Mouse (Mus musculus) adrenal gland, postnatal 36 days (tissue): ENCODE results near the gene Sv2b. TPM values are rescaled to one million over a fixed set of nuclear protein-coding genes. Genes with fewer than 3 reads are reported as not detected.
"Not testable (repeated sequence)": the region's sequence is repeated elsewhere in the genome, so short reads cannot be mapped to it uniquely, and the experiment has no call there.

Experiments used
- DNase-seq, 2 experiments: peaks; one replicate each; pipeline ENCODE4 v3.0.0; 2021; ENCODE audit warnings: mixed read lengths in 1 of 2
- total RNA-seq, 2 experiments: library from RNA; stranded (reverse); gene quantifications; 2 replicates each; pipeline ENCODE4 v1.2.3; 2021

Gene Sv2b
- total RNA-seq, 2 experiments from 2014 or later: 0.26 to 0.30 TPM

DNA sequence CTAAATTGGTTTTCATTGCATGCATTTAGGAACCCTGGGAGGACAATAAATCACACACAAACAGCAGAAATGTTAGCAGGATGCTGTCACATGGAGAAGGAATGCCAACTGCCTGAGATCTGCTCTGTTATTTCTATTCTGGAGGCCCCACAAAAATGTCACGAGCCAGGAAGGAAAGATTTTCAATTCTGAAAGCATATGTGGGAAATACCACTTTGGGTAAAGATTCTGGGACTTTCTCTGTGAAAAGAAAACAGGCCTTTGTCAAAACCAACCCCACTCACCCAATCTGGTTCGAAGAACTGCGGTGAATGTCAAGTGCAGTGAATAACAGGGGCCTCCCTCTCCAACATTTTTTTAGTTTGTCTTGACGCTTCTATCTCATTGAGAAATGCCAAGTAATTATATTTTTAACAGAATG, 99.8 kb downstream of the Sv2b start:
- DNase-seq: peak in 1 of 2 experiments; percentile 11

DNA sequence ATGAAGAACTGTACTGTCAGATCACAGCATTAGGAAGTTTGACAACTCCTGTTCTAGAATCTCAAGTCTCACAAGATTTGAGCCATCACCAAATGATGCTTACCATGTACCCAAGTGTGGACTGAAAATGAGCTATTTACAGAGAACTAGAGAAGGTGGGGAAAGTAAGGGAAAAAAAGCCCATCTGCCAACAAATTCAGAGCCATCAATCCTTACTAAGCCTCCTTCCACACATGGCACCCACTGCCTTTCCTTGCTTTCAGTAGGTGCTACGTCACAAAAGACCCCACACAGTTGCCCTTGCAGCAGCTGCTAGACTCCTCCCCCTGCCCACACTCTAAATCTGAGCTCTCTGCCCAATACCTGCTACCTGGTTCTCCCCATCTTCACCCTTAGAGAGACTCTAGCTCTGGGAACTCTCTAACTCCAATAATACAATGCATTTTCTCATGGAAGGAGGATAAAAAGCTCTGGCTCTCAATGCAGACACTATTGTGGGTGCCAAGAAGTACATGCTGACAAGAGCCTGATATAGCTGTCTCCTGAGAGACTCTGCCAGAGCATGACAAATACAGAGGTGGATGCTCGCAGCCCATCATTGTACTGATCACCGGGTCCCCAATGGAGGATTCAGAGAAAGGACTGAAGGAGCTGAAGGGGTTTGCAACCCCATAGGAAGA, 101.0 kb downstream of the Sv2b start:
- no peak for DNase-seq

DNA sequence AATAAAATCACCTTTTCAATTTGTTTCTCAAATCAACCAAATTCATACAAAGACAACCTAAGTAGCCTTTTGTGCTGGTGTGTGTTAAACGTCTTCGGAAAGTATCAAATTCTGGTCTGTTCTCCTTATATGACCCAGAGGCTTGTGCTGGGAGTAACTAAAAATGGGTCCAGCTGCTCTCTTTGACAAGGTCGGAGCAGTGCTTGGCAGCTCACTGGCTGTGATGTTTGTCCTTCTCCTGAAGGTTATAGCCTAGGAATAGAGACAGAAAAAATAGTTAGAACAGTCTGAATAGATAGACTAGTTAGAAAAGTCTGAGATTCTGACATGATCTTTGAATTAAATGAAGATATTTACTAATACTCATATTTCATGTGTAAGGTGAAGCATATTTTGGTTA, 102.4 kb downstream of the Sv2b start:
- peak; percentile 44 for DNase-seq

DNA sequence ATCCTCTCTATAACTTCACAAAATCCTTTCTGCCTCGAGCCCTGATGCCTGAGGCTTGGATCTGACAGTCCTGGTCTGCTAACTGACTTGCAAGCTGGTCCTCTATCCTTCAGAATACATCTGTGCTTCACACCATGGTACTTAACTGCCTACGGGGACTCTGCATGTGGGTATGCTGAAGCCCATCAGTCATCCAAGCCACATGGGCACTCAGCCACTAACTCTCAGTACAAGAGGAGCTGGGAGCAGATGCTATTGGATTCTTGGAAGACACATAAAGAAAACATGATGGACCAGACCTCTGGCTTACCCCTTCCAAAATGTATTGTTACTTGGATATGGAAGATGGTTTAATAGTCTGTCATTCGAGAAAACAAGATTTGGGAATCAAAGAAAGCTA, 103.7 kb downstream of the Sv2b start:
- no peak for DNase-seq

DNA sequence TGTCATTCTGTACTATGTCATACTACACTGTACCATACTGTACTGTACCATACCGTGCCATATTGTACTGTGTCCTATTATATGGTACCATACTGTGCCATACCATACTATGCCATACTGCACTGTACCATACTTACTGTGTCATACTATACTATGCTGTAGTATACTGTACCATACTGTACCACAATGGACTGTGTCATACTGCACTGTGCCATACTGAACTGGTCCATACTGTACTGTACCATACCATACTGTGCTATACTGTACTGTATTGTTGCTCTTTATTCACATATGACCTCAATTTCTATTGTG, 114.2 kb downstream of the Sv2b start:
- not testable (repeated sequence) for DNase-seq

DNA sequence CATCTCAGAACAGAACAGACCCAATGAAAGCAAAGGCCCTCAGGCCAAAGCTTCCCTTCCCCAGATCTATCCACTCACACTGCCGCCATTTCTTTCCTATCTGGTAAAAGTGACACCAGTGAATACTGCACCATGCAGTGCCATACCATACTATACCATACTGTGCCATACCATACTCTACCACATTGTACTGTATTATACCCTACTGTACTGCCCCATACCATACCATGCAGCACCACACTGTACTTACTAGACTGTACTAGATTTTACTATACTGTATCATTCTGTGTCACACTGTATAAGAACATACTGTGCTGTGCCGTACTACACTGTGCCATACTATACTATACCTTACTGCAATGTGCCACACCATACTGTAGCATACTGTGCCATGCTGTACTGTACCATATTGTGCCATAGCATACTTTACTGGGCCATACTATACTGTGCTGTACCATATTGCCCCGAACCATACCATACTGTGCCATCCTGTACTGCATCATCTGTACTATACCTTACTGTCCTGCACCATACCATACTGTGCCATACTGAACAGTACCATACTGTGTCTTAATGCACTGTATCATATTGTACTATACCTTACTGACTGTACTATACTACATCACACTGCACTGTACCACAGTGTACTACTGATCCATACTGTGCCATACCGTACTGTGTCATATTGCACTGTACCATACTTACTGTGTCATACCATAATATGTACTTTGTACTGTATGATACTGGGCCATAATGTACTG, 114.7 kb downstream of the Sv2b start:
- DNase-seq: no peak

DNA sequence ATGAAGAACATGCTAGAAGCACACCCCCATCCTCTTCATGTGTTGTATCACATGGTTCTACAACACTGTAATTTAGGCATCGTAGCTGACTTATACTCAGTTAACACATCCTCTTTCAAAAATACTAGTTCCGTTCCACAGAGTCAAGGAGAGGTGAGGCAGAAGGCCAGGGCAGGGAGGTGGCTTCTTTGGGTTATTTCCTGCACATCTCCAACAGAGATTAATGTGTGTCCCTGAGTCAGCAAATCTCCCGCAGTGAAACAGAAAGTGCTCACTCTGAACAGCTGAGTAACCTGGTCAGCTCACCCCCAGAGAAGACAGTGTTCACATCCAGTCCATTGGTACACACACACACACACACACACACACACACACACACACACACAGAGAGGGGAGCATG, 118.9 kb downstream of the Sv2b start:
- DNase-seq: peak; percentile 39 to 41

DNA sequence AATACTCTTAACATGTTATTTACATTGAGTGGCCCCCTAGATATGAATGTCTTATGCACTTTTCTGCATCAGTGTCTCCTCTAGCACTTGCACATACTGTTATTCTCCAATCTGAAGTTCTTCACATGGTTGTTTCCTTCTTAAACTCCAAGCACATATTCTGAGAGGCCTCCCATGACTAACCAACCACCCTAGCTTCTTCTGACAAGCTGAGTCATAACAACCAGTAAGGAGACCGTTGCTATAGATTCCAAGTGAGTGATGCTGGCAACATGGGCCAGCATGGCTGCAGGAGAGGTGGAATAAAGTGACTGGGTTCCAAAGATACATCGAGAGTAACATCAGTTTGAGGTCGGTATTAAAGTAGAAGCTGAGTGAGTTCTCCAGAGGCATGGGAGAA, 134.0 kb downstream of the Sv2b start:
- DNase-seq: no peak

DNA sequence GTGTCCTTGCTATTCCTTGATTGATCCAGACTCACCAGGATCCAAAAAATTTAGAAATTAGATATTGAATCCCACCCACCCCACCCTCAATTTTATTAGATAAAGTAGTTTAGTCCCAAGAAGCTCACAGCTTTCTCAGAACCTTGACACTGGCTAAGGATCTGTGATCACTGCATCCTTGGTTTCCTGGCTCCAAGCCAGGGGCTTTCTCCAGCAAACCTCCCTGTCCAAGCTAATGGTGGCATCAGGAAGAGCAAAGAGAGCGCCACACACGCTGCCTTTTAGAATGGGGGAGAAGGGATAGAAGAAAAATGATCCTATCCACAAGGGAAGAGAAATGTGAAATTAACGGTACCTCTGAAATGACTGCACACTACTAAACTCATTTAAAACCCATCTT, 141.6 kb downstream of the Sv2b start:
- peak; percentile 24 to 36 for DNase-seq

DNA sequence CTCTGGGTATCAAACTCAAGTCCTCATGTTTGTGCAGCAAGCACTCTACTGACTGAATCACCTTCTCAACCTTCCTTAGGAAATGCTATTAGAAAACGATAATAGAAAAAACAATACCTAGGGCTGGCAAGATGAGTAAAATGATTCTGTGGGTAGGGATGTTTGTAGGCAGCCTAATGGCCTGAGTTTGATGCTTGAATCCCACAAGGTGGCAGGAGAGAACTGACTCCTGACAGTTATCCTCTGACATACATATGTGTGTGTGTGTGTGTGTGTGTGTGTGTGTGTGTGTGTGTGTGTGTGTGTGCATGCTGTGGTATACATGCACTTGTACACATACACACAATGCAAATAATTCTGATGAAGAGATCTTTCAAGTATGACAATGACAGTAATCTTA, 161.9 kb downstream of the Sv2b start:
- no peak for DNase-seq

DNA sequence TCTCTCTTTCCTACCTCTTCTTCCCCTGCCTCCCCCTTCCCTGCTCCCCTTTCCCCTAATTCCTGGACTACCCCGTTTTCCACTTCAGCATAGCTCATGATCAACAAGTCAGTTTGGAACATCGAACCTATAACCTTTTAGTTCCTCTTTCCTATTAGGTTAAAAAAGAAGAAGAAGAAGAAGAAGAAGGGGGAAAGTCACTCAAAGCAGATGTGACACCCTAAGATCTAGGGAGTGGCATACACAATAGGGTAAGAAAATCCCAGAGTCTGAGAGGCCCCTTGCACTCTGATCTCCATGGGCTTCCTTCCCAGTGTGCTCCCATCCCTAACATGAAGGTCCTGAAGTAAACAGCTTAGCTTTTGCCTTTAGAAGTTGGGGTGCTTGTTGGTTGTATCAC, 166.3 kb downstream of the Sv2b start:
- DNase-seq: no peak

DNA sequence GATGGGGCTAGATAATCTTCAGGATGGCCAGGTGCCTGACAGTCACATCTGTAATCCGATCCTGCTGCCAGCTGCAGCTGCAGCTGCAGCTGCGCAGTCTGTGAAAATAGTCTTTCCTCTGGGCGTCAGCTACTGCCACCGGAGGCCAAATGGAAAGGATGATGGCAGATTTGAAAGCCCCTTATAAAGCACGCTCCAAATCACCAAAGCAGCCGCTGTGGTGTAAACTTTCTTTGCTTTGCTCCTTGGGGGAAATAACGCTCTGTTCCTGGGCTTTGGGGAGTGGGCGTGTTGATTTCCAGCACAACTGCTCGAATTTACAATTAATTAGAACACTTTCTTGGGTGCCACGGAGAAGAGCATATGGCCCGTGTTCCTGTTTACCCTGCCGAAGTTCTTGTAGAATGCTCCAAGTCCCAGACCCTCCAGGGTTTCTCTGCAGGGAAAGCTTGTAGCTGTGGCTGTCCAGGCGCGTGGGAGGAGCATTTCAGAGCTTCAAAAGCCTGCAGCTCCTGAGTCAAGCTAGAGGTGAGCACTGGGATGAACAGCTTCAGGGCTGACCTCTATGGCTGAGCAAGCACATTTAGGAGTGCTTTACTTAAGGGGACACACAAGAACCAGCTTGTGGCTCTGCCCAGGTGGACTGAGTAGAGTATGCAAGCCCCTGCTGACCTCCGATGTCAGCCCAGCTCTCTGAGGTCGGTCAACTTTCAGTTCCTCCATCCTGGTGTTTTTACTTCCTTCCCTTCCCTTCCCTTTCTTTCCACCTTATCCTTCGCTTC, 167.0 kb downstream of the Sv2b start:
- DNase-seq: peak in 1 of 2 experiments; percentile 20

DNA sequence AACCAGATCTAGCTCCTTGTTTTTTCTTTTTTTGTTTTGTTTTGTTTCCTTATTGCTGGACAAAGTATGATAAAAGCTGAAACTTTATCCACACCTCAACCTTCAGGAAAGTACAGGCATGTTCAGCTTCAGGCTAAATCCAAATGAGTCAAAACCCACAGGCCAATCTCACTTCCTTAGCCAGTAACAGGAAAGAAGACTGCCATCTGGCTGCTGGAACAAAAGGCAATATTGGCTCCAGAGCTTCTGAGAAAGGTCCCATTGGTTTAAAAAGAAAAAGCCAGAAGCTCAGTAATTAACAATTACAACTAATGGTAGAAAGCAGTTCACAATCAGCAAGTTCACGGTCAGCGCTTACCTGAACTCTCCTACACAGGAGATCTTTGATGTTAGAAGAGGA, 169.8 kb downstream of the Sv2b start:
- DNase-seq: no peak

DNA sequence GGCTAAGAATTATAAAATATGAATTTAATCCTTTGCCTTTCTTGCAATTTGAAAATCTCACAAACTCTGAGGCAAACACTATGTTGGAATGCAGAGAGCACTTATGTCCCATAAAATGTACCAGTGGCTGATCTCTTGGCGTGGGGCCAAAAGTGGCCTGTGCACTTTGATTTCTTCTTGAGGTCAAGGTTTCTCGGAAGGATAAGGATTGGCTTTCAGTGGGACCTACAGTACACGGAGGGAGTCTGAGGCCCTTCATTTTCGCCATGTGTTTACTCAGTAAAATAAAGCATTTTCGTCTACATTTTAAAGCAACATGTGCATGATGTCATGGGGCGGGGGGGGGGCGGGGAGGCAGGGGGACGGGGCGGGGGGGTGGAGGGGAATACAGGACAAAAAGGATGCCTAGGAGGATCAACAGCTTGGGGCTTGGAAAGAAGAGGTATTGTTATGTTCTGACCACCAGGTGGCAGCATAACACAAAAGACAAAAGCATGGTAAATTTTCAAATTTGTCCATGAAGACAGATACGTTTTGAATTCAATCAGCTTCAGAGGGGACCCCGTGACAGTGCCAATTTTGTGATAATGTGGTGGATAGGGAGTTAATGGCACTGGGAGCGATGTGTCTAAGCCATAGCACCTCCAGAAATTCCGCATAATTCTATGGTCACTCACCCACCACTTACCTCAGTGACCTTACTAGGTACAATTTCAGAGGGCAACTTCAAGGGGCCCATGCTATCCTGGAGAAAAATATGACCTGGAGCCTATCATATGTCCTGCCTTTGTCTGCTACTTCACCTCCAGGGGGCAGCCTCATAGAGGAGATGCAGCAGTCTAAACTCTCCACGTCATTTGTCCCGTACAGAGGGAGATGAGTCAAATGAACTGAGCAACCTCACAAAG, 174.1 kb downstream of the Sv2b start:
- DNase-seq: peak; percentile 22 to 68

DNA sequence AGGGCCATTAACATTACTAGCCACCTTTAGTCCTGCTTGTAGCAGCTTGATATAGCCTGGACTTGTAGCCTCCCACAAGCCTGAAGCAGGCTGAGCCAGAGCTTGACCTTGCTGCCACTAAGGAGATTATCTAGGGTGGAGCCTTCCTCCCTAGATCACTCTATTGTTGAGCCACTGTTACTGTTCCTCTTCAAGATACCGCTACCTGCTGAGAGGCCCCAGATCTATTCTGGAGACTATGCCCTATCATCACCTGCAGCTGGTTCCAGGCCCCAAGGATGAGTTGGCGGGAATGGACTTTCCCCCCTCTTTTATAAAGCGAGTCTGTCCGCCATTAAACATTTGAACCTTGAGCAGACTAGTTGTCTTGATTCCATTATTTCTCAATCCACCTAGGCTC, 181.0 kb downstream of the Sv2b start:
- no peak for DNase-seq

DNA sequence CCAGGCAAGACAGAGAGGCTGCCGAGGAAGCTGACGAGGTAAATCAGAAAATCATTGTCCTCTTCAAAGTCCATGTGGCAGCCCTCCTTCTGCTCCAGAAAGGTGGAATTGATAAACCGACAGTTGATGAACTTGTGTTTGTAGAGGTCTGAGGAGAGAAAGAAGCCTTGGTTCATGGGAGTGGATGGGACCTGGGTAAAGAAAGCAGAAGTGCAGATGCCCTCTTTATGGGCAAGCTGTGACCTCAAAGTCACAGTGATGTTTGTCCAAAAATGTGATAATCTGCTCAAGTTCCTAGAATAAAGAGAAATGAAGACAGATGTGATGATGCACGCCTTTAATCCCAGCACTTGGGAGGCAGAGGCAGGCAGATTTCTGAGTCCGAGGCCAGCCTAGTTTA, 185.0 kb downstream of the Sv2b start:
- DNase-seq: no peak

DNA sequence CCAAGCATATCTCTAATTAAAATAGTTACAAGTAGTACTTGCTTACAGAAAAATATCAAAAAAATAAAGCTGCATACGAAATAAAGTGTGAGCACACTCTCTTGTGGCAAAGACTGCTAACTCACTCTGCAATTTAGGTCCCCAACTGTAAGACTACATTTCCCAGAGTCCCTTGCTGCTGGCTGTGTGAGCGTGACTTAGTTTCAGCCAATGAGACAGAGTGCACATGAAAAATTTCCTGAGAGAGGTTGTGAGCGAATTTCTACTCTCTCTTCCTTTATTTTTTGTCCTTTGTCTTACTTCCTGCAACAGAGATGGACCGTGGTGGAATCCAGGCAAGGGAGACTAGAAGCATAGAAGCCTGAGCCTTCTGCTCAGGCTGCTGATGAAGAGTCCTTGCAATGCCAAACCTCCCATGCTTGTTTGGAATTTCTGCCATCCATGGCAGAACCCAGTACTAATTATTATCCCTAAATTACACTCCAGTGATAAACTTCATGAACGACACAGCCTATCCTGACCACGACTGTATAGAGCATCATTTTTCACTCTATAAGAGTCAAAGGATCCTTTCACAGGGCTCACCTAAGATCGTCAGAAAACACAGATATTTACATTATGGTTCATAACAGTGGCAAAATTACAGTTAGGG, 190.9 kb downstream of the Sv2b start:
- peak; percentile 15 to 52 for DNase-seq

DNA sequence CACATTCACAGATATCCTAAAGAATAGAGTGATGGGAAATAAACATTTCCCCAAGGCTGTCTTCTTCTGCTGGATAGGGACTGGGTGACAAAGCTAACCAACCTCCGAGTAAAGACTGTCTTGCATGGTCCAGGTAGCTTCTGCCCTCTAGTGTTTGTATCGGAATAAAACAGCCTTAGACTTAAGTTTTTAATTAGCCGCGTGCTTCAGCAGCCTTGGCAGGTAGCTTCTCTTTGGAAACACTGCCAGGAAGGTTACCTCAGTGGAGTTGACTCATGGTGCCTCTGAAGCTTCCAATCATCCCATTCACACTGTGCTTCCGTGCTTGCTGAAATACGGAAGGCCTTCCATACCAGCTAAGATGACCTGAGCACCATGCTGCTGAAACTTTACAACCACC, 198.4 kb downstream of the Sv2b start:
- DNase-seq: peak; percentile 11 to 20

DNA sequence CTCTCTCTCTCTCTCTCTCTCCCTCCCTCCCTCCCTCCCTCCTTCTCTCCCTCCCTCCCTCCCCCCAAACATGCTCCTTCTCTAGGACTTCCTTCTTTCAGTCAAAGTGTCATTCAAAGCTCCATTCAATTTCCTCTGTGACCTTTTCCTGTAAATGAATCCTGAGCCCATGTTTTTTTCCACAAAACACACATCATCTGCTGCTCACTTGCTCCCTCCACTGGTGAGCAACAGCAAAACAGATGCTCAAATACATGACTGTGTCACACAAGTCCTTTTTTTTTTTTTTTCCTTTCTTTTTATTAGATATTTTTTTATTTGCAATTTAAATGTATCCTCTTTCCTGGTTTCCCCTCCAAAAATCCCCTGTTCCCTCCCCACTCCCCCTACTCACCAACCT, 201.6 kb downstream of the Sv2b start:
- peak; percentile 46 to 64 for DNase-seq

DNA sequence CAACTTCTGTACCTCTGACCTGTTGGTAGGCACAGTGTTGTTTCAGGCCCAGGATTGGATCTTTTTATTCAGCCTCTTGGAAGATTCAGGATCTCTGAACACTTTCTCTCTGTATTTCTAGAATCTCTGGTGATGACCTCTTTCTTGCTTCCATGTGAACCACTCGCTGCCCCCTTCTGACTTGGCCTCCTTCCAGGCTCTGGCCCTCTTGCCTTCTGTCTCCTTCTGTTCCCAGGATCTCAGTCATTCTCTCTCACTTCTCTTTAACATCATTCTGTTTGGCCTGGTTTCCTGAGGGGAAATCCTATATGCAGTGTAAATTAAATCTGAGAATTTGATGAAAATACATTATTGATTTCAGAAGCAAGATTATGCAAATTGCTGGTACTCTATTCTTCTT, 205.2 kb downstream of the Sv2b start:
- no peak for DNase-seq

DNA sequence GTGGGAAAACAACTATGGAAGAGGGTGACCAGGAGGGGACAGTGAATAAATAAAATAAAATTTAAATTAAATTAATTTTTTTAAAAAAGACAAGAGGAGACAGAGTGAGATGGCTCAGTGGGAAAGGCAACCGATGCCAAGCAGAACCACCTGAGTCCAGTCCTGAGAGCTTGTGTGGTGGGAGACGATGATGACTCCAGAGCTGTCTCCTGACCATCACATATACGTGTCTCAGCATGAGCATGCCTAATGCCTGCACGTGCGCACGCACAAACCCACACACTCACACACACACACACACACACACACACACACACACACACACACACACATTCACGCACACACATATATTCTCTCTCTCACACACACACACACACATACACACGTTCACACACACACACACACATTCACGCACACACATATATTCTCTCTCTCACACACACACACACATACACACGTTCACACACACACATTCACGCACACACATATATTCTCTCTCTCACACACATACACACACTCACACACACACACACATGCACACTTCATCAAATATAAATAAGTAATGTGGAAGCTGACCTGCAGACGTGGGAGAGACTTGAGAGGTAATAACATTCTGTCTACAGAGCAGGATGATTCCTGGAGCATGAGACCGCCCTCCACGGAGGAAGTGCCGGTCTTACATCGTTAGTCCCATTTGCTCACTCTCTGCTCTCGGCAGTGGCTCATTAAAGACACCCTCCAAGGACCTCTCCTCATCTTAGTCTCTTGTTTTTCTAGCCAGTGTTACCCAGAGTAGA, 206.3 kb downstream of the Sv2b start:
- no peak for DNase-seq
